Mouse (Mus musculus): Measurements from ENCODE around the gene Wsb2. TPM values are rescaled to one million over a fixed set of nuclear protein-coding genes. Genes with fewer than 3 reads are reported as not detected.

The Wsb2 gene
- 22.8 TPM for polyA plus RNA-seq (2015; fragmentation: Illumina TruSeq; extraction: RNeasy Lipid Tissue Mini Kit (QIAGEN cat#74804); ENCODE audit: insufficient read depth, low read depth, low replicate concordance)

DNA sequence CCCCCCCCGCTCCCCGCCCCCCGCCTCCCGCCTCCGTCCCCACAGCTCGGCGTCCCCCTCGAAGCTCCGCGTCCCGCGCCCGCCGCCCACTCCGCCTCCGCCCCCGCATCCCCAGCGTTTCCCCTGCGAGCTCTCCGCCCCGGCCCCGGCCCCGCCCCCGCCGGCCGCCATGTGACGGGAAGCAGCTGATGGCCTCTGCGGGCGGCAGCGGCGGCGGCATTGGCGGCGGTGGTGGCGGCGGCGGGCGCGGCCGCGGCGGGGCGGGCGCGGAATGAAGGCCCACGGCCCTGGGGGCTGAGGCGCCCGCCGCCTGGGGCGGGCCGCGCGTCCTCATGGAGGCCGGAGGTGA lies at the start of gene Wsb2:
Gene Wsb2, plus strand, starts transcription at position 176 of the 349 bp plus-strand sequence.

DNA sequence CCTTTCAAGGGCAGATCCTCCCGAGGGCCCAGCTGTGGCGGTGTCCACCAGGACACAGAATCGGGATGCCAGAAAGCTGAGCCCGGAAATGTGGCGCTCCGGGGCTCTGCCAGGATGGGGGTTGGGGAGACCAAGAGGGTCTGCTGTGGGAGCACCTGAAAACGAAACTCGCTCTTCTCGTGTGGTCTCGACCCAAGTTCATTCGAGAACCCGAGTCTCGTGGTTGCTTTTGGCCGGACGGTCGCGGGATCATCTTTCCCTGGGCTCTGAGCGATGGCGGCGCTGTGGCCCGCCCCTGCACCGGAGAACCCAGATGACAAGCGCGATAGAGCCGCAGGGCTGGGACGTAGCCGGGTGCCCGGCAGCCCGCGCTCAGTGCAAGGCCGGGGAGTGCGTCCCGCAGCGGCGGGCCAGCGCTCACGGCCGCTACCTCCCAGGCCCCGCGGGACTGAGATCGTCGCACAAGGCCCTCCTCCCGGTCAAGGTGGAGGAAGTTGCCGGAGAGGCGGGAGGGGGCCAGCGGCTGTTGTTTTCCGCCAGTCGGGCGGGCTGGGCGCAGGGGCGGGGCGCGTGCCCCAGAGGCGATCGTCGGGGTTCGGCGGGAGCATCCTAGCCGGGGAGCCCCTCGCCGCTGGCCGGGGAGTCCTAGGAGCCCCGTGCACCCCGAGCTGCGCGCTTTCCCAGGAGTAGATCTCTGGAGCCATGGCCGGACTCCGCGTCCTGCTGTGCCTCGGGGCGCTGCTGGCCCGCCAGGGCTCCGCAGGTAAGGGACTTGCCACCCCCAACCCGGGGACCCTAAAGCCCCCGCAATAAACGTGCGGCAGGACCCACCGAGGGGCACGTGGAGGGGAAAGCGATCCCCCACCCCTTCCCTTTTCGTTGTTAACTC lies 38.1 kb upstream of the Wsb2 start, which contains the start of gene Vsig10:
Gene Vsig10, plus strand, starts transcription at position 343 of the 889 bp plus-strand sequence.

DNA sequence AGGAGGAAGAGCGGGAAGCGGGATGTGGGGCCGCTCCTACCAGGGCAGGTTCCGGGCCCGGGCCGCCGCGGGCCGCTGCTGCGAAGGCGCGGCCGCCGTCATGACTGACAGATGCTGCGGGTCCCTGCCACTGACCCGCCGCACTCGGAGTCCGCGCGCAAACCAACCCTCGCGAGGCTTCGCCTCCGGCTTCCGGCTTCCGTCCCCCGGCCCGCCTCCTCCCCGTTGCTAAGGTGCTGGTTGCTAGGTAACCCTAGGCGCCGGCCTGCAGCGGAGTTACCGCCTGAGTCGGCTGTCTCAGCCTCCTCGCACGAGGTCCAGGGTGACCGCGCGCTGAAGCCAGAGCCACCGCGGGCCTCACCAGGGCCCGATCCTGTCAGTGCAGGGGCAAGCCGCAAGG lies 31.8 kb downstream of the Wsb2 start, which contains the start of gene Rfc5:
Gene Rfc5, minus strand, starts transcription at position 171 of the 400 bp plus-strand sequence.

DNA sequence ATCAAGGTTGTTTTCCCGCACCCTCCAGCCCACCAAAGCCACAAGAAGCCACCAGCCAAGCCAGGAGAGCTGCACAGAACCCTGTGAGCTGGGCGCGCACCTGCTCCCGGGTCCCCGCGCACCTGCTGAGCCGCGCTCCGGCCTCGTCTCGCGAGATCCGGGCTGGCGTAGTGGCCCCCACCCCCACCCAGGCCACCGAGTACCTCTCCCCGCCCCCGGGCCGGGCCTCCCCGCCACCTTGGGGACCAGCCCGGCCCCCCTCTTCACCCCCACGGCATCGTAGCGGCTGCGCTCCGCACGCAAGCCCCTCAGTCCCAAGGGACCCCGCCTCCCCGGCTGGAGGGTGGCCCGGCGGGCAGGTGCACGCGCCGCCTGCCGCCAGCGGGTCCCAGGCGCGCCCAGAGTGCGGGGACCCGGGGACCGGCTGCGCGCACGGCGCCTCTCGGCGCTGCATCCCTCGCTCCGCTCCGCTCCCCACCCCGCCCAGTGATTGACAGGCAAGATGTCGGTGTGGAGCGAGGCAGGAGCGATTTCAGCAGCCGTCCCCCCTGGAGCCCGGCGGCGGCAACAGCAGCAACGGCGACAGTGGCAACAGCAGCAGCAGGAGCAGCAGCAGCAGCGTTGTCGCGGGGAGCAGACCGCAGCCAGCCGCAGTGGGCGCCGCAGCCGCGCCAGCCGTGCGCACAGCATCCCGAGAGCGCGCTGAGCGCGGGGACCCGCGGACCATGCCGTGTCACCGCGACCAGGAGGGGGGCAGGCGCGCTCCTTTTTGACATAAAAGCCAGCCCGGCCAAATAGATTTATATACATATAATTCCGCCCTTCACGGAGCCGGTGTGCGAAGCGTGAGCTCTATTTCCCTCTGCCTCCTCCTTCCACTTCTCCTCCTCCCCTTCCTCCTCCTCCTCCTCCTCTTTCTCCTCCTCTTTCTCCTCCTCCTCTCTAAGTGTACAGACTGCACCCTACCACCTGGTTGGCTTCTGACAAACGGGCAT lies 56.7 kb downstream of the Wsb2 start, which contains the start of gene Ksr2:
Gene Ksr2, plus strand, starts transcription at position 494 of the 995 bp plus-strand sequence.

Other genes with a start within 250 kb of the Wsb2 start
- 15.0 TPM for gene Suds3, start 241.2 kb upstream of the Wsb2 start, polyA plus RNA-seq (2015; fragmentation: Illumina TruSeq; extraction: RNeasy Lipid Tissue Mini Kit (QIAGEN cat#74804); ENCODE audit: insufficient read depth, low read depth, low replicate concordance)
- gene Taok3, start 237.2 kb upstream of the Wsb2 start, polyA plus RNA-seq (2015; fragmentation: Illumina TruSeq; extraction: RNeasy Lipid Tissue Mini Kit (QIAGEN cat#74804); ENCODE audit: insufficient read depth, low read depth, low replicate concordance): 3.6 TPM
- gene Pebp1, start 69.7 kb upstream of the Wsb2 start, polyA plus RNA-seq (2015; fragmentation: Illumina TruSeq; extraction: RNeasy Lipid Tissue Mini Kit (QIAGEN cat#74804); ENCODE audit: insufficient read depth, low read depth, low replicate concordance): 59.3 TPM
- 6.3 TPM for gene Vsig10, start 38.2 kb upstream of the Wsb2 start, polyA plus RNA-seq (2015; fragmentation: Illumina TruSeq; extraction: RNeasy Lipid Tissue Mini Kit (QIAGEN cat#74804); ENCODE audit: insufficient read depth, low read depth, low replicate concordance)
- 1.8 TPM for gene Rfc5, start 31.7 kb downstream of the Wsb2 start, polyA plus RNA-seq (2015; fragmentation: Illumina TruSeq; extraction: RNeasy Lipid Tissue Mini Kit (QIAGEN cat#74804); ENCODE audit: insufficient read depth, low read depth, low replicate concordance)
- 0.48 TPM for gene Ksr2, start 56.7 kb downstream of the Wsb2 start, polyA plus RNA-seq (2015; fragmentation: Illumina TruSeq; extraction: RNeasy Lipid Tissue Mini Kit (QIAGEN cat#74804); ENCODE audit: insufficient read depth, low read depth, low replicate concordance)